Comparison of ENCODE assay signal across 8 mouse cellular contexts in the genomic region with DNA sequence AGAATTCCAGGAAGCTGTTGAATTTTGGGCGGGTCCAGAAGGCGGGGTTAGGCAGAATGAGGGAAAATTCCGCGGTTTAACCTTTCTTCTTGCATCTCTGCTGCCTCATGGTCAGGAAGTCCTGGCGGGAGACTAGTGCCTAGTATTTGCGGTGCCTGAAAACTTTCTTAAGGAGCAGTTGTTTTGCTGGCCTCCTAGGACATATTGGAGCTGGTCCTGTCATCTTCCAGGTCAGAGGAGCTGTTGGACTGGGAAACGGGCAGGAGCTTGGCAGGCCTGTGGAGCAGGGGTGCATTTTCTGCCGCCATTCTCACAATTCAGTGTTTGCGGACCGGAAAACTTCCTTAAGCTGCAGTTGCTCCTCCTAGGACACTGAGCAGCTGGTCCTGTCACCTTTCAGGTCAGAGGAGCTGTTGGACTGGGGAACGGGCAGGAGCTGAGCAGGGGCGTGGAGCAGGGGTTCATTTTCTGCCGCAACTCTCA. TPM values are rescaled to one million over a fixed set of nuclear protein-coding genes. Genes with fewer than 3 reads are reported as not detected.
DNase-seq lines count a peak whose midpoint lies in the region; ATAC-seq lines count a peak whose summit lies in the region.

No protein-coding gene starts in this region.

- WGBS in kidney, embryonic 14.5 days: 44% methylated on average over 13 of the region's 13 CpGs
- WGBS in intestine, embryonic 16.5 days: 42% methylated on average over 13 of the region's 13 CpGs

- H3K4me1 ChIP-seq in kidney, embryonic 14.5 days (ENCODE audit: control insufficient read depth, insufficient read depth, low read length): no peaks in the 10 kb centered on the region
- H3K4me1 ChIP-seq in intestine, embryonic 16.5 days (ENCODE audit: control insufficient read depth, insufficient read depth, low read length): no peaks in the 10 kb centered on the region

- ATAC-seq in kidney, embryonic 14.5 days (ENCODE audit: low FRiP score, low TSS enrichment): no peak
- ATAC-seq in intestine, embryonic 16.5 days: no peak; the same call in 1 of the 2 replicates

- DNase-seq in kidney, adult 18-20 months: no peak
- peak; percentile 52 for DNase-seq in embryo, embryonic 11 days
- peak; percentile 71 for DNase-seq in neural tube, embryonic 10.5 days (ENCODE audit: extremely low spot score, low spot score)
- no peak for DNase-seq in spleen, postnatal 14 days (ENCODE audit: low spot score in 2 of 2)
- no peak for DNase-seq in thymus, adult 18-20 months
- no peak for DNase-seq in urinary bladder, postnatal 14 days (ENCODE audit: low spot score)

- no peaks in the 10 kb centered on the region for H3K27me3 ChIP-seq in kidney, embryonic 14.5 days (ENCODE audit: control insufficient read depth, insufficient read depth, low read length)
- H3K27me3 ChIP-seq in intestine, embryonic 16.5 days (replicated peaks; ENCODE audit: control insufficient read depth, insufficient read depth, low read length): no peaks in the 10 kb centered on the region

- H3K4me2 ChIP-seq in kidney, embryonic 14.5 days (replicated peaks; ENCODE audit: low read depth, low read length): peak overlapping the region; percentile 46
- peak overlapping the region; percentile 39 for H3K4me2 ChIP-seq in intestine, embryonic 16.5 days (ENCODE audit: low read depth, low read length)

- H3K4me3 ChIP-seq in kidney, embryonic 14.5 days (ENCODE audit: low read length): peak overlapping the region; percentile 42
- peak overlapping the region; percentile 39 for H3K4me3 ChIP-seq in intestine, embryonic 16.5 days (ENCODE audit: low read length)

- H3K36me3 ChIP-seq in kidney, embryonic 14.5 days (ENCODE audit: control insufficient read depth, insufficient read depth, low read length): no peaks in the 10 kb centered on the region
- H3K36me3 ChIP-seq in intestine, embryonic 16.5 days (ENCODE audit: control insufficient read depth, insufficient read depth, low read length): no peaks in the 10 kb centered on the region

- no peak overlapping the region for H3K27ac ChIP-seq in kidney, embryonic 14.5 days (ENCODE audit: low read depth, low read length)
- no peak overlapping the region for H3K27ac ChIP-seq in intestine, embryonic 16.5 days (ENCODE audit: low read length)

- H3K9ac ChIP-seq in kidney, embryonic 14.5 days (ENCODE audit: low read depth, low read length): peak overlapping the region; percentile 47
- peak overlapping the region; percentile 37 for H3K9ac ChIP-seq in intestine, embryonic 16.5 days (ENCODE audit: low read depth, low read length)

- H3K9me3 ChIP-seq in kidney, embryonic 14.5 days (ENCODE audit: control insufficient read depth, low read length): peaks cover 14% of the 10 kb centered on the region
- no peaks in the 10 kb centered on the region for H3K9me3 ChIP-seq in intestine, embryonic 16.5 days (ENCODE audit: control insufficient read depth, low read length)

RNA-seq across cellular contexts. Expression of a gene that starts 43.1 kb away (rescaled TPM):
- 8.6 and 10.7 TPM in 2 replicates for polyA plus RNA-seq in kidney, embryonic 14.5 days (2014; fragmentation: Nextera tagmentation; extraction: Ambion mirVana)
- polyA plus RNA-seq in intestine, embryonic 16.5 days (2015; fragmentation: Nextera tagmentation; extraction: Ambion mirVana): 2.9 and 3.1 TPM in 2 replicates

Comparison
In these comparisons a context has a peak if more than half of its experiments do, and no peak if none do; other contexts are left out.
1. DNase-seq: peak in embryo, embryonic 11 days (single experiment) and neural tube, embryonic 10.5 days (single experiment); none in kidney, adult 18-20 months (single experiment), spleen, postnatal 14 days (0 of 2), thymus, adult 18-20 months (0 of 2) and urinary bladder, postnatal 14 days (single experiment).